Mouse (Mus musculus): ENCODE results near the gene Palm.

The Palm gene

GRCm38 (mm10) chr10:79855558-79856184, 62.3 kb downstream of the Palm start:
- DNase-seq (ENCODE audit: low spot score): no peak

GRCm38 (mm10) chr10:79856280-79856679, 62.9 kb downstream of the Palm start:
- DNase-seq (ENCODE audit: low spot score): no peak

GRCm38 (mm10) chr10:79856704-79857451, 63.5 kb downstream of the Palm start:
- no peak for DNase-seq (ENCODE audit: low spot score)

GRCm38 (mm10) chr10:79857452-79857811, 64.1 kb downstream of the Palm start:
- DNase-seq (ENCODE audit: low spot score): no peak

- DNase-seq (ENCODE audit: low spot score): no peak
Measured at GRCm38 (mm10) chr10:79857894-79858293, 64.5 kb downstream of the Palm start.

- no peak for DNase-seq (ENCODE audit: low spot score)
Measured at GRCm38 (mm10) chr10:79858416-79859074, 65.2 kb downstream of the Palm start.

GRCm38 (mm10) chr10:79859116-79859515, 65.7 kb downstream of the Palm start:
- DNase-seq (ENCODE audit: low spot score): no peak

- no peak for DNase-seq (ENCODE audit: low spot score)
Measured at GRCm38 (mm10) chr10:79860079-79860911, 66.9 kb downstream of the Palm start.

- no peak for DNase-seq (ENCODE audit: low spot score)
Measured at GRCm38 (mm10) chr10:79861230-79862048, 68.1 kb downstream of the Palm start.

- DNase-seq (ENCODE audit: low spot score): no peak
Measured at GRCm38 (mm10) chr10:79862049-79862788, 68.8 kb downstream of the Palm start.

- DNase-seq (ENCODE audit: low spot score): no peak
Measured at GRCm38 (mm10) chr10:79862925-79863324, 69.6 kb downstream of the Palm start.

GRCm38 (mm10) chr10:79864351-79865188, 71.2 kb downstream of the Palm start:
- DNase-seq (ENCODE audit: low spot score): no peak

- DNase-seq (ENCODE audit: low spot score): no peak
Measured at GRCm38 (mm10) chr10:79865189-79865601, 71.8 kb downstream of the Palm start.

GRCm38 (mm10) chr10:79865801-79866295, 72.5 kb downstream of the Palm start:
- DNase-seq (ENCODE audit: low spot score): no peak

- DNase-seq (ENCODE audit: low spot score): no peak
Measured at GRCm38 (mm10) chr10:79866601-79867000, 73.2 kb downstream of the Palm start.
